Mouse (Mus musculus) intestine, embryonic 15.5 days (tissue): ENCODE data around the gene Vav2. TPM values are rescaled to one million over a fixed set of nuclear protein-coding genes. Genes with fewer than 3 reads are reported as not detected.

Experiments used
- ATAC-seq: fragments of 200-750 bp; cut with Nextera tagmentation; 2 replicates; pipeline ENCODE4 v1.8.0; 2017; ENCODE audit warnings: moderate TSS enrichment, moderate library complexity
- H3K27ac ChIP-seq: fragments of 300-500 bp; sonication (generic); 2 replicates; pipeline ENCODE4 v1.5.1; 2015; ENCODE audit warnings: mild to moderate bottlenecking, inconsistent platforms
- H3K27me3 ChIP-seq: fragments of 300-500 bp; sonication (generic); replicated peaks from 2 replicates; pipeline ENCODE4 v1.6.1; 2015; ENCODE audit warnings: inconsistent platforms
- H3K36me3 ChIP-seq: fragments of 300-500 bp; sonication (generic); 2 replicates; pipeline ENCODE4 v1.6.1; 2015; ENCODE audit warnings: inconsistent platforms
- H3K4me1 ChIP-seq: fragments of 300-500 bp; sonication (generic); replicated peaks from 2 replicates; pipeline ENCODE4 v1.6.1; 2015; ENCODE audit warnings: inconsistent platforms
- H3K4me2 ChIP-seq: fragments of 300-500 bp; sonication (generic); replicated peaks from 2 replicates; pipeline ENCODE4 v1.6.1; 2015; ENCODE audit warnings: mild to moderate bottlenecking, inconsistent platforms
- H3K4me3 ChIP-seq: fragments of 300-500 bp; sonication (generic); replicated peaks from 2 replicates; pipeline ENCODE4 v1.5.1; 2015; ENCODE audit warnings: inconsistent platforms
- H3K9ac ChIP-seq: fragments of 300-500 bp; sonication (generic); 2 replicates; pipeline ENCODE4 v1.6.1; 2015; ENCODE audit warnings: inconsistent platforms
- H3K9me3 ChIP-seq: fragments of 300-500 bp; sonication (generic); 2 replicates; pipeline ENCODE4 v1.6.1; 2016; ENCODE audit warnings: inconsistent platforms
- WGBS: fragments of 180-500 bp; shearing (Covaris S2); methylation state at CpG from one replicate; pipeline ENCODE4 v1.1.7; 2015; 5-methylcytosine and 5-hydroxymethylcytosine counted together
- polyA plus RNA-seq: library from polyadenylated mRNA; unstranded; fragments of >200 nt; fragmentation: Nextera tagmentation; extraction: Ambion mirVana; gene quantifications from 2 replicates; pipeline ENCODE4 v1.2.1, GENCODE M21; 2015

Vav2 gene
- polyA plus RNA-seq, 1 experiment from 2014 or later = 5.4 TPM

- H3K36me3 ChIP-seq = no peaks in the 10 kb centered on the region
- H3K9me3 ChIP-seq = no peaks in the 10 kb centered on the region
- H3K9ac ChIP-seq = no peak overlapping the region
- no peaks in the 10 kb centered on the region for H3K27me3 ChIP-seq
- H3K4me3 ChIP-seq = no peak overlapping the region
- no peak overlapping the region for H3K27ac ChIP-seq
- no peak for ATAC-seq
- WGBS = 85% methylated on average over 7 of the region's 7 CpGs
- no peak overlapping the region for H3K4me2 ChIP-seq
- H3K4me1 ChIP-seq = no peaks in the 10 kb centered on the region
Measured at GRCm38 (mm10) chr2:27223012-27223421, 203.8 kb downstream of the Vav2 start.

GRCm38 (mm10) chr2:27218569-27218968 lies 208.3 kb downstream of the Vav2 start:
- no peak for ATAC-seq
- H3K4me3 ChIP-seq = no peak overlapping the region
- H3K27ac ChIP-seq = no peak overlapping the region
- 87% methylated on average over 8 of the region's 8 CpGs for WGBS
- H3K4me1 ChIP-seq = no peaks in the 10 kb centered on the region
- no peaks in the 10 kb centered on the region for H3K9me3 ChIP-seq
- H3K27me3 ChIP-seq = no peaks in the 10 kb centered on the region
- H3K36me3 ChIP-seq = no peaks in the 10 kb centered on the region
- H3K9ac ChIP-seq = no peak overlapping the region
- H3K4me2 ChIP-seq = no peak overlapping the region

GRCm38 (mm10) chr2:27218121-27218544 lies 208.7 kb downstream of the Vav2 start:
- whole genome bisulfite sequencing = 74% methylated on average over 2 of the region's 2 CpGs
- Histone ChIP-seq H3K9ac (no peak overlapping the region), H3K27me3 (no peaks in the 10 kb centered on the region), H3K4me3 (no peak overlapping the region), H3K9me3 (no peaks in the 10 kb centered on the region), H3K4me1 (no peaks in the 10 kb centered on the region), H3K27ac (no peak overlapping the region), H3K4me2 (no peak overlapping the region), H3K36me3 (no peaks in the 10 kb centered on the region)
- ATAC-seq = no peak

GRCm38 (mm10) chr2:27215537-27215936 lies 211.3 kb downstream of the Vav2 start:
- H3K9me3 ChIP-seq = no peaks in the 10 kb centered on the region
- no peak overlapping the region for H3K4me2 ChIP-seq
- WGBS = 87% methylated on average over 2 of the region's 2 CpGs
- H3K27ac ChIP-seq = no peak overlapping the region
- H3K27me3 ChIP-seq = no peaks in the 10 kb centered on the region
- H3K36me3 ChIP-seq = no peaks in the 10 kb centered on the region
- no peaks in the 10 kb centered on the region for H3K4me1 ChIP-seq
- H3K4me3 ChIP-seq = no peak overlapping the region
- ATAC-seq = no peak
- H3K9ac ChIP-seq = no peak overlapping the region

Other genes with a start within 250 kb of the Vav2 start
- 9.5 and 9.6 TPM in 2 replicates for gene Sardh, start 178.7 kb downstream of the Vav2 start, polyA plus RNA-seq
- 4.8 and 6.1 TPM in 2 replicates for gene Brd3os, start 15.3 kb upstream of the Vav2 start, polyA plus RNA-seq
- 85.7 and 91.2 TPM in 2 replicates for gene Brd3, start 80.6 kb upstream of the Vav2 start, polyA plus RNA-seq
- 49.6 and 50.2 TPM in 2 replicates for gene Wdr5, start 88.1 kb upstream of the Vav2 start, polyA plus RNA-seq
- gene Rxra, start 249.4 kb upstream of the Vav2 start, polyA plus RNA-seq = 11.7 and 12.5 TPM in 2 replicates